Mouse (Mus musculus) monocyte, adult 5-6 weeks (primary cell): Measurements from ENCODE around the gene Pus10. TPM values are rescaled to one million over a fixed set of nuclear protein-coding genes. Genes with fewer than 3 reads are reported as not detected.
A peak's percentile ranks its signal among the peaks of the same experiment; 100 is the strongest.
"Not testable (repeated sequence)": the region's sequence is repeated elsewhere in the genome, so short reads cannot be mapped to it uniquely, and the experiment has no call there.

Source experiments
- ATAC-seq: fragments of 153-309, 156-312 bp; replicated peaks from 2 replicates; pipeline ENCODE4 v1.8.0; 2017; ENCODE audit warnings: mild to moderate bottlenecking; ENCODE audit not compliant: low TSS enrichment, insufficient number of reproducible peaks, severe bottlenecking, poor library complexity, low FRiP score
- total RNA-seq: library from RNA; stranded (forward); fragments of 200-1000, 200-491, 200-594 nt; gene quantifications from 3 replicates; pipeline ENCODE4 v1.2.3, GENCODE M21; 2017

Pus10 gene
- total RNA-seq, 1 experiment from 2014 or later: 31.1 TPM

DNA sequence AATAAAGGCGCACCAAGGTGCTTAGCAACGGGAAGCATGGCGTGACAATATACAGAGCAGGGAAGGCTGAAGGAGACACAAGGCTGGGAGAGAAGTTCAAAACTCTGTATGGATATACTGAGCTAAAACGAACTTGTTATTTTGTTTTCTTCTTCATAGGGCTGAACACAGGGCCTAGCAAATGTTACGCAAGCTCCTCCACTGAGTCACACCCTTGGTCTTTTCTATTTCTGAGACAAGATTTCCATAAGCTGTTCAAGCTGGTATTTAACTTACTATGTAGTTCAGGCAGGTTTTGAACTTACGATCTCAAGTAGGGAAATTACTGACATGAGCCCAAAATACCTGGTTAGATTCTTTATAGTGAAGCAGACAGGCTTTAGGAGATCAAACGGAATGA is 75.9 kb downstream of the Pus10 start:
- ATAC-seq: no peak

DNA sequence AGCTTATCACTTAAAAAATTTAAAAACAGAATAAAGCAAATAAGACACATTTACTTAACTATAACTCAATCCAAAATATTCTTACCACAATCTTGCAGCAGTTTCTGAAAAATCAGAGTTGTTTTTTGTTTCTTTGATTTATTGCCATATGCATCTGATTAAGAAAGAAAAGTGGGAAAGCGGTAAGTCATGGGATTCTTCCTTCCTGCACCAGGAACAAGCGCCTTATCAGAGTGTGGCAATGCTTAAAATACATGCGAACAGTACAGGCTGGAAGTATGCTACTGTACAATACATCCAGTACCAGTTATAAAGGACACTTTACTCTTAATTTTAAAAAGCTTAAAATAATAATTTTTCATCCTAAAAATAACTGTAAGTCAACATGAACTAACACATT is 78.9 kb downstream of the Pus10 start:
- ATAC-seq: no peak

DNA sequence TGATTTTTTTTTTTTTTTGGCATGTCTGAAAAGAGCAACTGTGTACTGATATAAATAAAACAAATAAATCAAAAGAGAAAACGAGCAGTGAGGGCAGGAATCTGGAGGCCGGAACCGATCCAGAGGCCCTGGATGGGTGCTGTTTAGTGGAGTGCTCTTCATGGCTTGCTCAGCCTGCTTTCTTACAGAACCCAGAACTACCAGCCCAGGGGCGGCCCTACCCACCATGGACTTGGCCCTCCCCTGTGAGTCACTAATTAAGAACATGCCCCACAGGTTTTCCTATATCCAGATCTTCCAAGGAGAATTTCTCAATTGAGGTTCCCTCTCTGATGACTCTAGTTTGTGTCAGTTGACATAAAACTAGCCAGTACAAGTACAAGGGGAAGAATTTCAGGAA is 80.6 kb downstream of the Pus10 start:
- no peak for ATAC-seq

DNA sequence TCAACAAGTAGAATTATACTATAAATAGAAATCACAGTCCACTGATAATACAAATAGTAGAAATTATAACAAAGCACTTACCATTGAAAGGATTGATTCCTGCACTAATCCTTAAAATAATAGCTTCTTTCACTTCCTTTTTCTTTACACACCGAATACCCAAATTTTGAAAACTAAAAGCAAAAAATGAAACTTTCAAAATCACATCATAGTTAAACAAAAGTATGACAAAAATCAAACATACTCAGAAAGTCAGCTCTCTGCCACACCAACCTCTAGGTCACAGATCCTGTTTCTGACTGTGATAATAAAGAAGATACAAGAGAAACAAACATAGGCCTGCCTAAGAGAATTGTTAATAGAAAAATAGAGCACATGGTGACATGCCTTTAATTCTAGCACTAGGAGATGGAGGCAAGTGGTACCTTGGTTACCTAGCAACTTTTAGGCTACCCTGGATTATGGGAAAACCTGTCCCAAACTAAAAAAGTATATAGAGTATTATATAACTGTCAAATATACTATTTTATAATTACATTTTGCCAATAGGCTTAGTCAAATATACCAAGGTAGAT is 87.7 kb downstream of the Pus10 start:
- no peak for ATAC-seq

DNA sequence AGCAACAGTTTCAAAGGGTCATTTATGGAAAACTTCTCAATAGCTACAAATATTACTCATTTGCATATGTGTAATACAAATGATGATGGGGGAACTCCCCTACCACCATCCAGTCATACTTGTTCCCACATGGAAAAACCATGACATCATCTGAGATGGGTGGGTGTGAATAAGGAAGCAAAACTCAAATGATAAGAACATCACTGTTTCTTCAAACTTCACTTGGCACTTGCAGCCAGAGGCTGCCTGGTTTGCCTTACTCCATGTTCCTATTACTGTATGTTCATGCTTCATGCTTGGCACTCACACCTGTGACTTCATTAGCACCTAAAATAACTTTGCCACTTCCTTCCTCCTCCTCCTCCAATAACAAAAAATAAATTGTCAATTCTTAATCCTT is 88.9 kb downstream of the Pus10 start:
- 0 out of 2 replicates have a peak, but pooled peaks have one; percentile 55 for ATAC-seq

DNA sequence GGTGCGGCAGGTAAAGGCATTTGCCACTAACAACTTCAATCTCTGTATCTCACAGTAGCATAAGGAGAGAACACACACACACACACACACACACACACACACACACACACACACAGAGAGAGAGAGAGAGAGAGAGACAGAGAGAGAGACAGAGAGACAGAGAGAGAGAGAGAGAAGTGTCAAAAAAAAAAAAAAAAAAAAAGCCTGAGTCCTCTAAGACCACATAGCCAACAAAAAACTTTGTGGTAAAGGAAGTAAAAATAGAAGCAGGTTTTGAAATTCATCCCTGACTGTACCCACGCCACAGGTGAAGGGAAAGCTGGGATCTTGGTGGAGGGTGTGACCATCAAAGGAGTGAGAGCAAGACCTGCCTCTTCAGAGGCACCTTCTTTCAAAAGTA is 92.7 kb downstream of the Pus10 start:
- ATAC-seq: no peak

DNA sequence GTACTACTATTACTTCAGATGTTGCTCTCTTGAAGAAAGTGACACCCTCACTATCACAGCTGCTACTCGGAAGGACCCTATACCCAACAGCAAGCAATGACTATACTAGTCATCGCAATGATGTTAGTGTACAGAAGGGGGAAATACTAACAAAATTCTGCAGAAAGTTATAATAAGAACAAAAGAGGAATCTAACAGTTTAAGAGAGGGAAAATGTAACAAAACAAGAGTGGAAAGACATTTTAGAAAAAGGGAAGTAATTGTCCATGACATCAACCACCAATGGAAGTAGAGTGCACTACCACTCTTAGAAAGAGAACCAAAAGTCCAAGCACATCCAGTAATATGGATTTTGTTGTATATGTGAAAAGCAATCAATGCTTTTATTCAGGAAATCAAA is 97.2 kb downstream of the Pus10 start:
- peak; percentile 70; the same call in 1 of the 2 replicates for ATAC-seq

DNA sequence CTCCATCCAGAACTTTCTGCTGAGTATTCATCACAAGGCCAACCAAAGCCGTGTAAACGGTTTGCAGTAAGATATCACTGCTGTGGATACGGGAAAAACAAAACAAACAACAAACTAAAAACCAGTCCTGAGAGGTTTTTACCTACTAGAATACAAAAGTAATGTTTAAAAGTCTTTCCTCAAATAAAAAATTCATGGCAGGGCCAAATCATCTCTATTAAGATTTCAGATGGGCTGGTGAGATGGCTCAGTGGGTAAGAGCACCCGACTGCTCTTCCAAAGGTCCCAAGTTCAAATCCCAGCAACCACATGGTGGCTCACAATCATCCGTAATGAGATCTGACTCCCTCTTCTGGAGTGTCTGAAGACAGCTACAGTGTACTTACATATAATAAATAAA is 101.9 kb downstream of the Pus10 start:
- not testable (repeated sequence) for ATAC-seq

DNA sequence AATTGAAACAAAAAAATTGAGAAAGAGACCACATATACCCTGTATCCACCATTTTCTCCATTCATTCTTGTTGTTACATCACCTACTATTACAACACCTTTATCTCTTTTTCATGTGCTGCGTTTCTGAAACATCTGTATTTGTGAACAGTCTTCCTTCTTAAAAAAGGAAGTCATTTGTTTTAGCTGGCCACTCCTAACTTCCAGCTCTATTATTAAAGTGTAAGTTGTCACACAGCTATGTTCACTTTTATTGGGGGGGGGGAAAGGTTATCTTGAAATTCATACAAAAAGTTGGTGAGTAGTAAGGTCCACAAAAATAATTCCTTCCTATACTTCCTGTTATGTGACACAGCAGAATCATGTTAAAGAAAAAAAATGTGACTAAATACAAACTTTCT is 102.5 kb downstream of the Pus10 start:
- no peak for ATAC-seq

DNA sequence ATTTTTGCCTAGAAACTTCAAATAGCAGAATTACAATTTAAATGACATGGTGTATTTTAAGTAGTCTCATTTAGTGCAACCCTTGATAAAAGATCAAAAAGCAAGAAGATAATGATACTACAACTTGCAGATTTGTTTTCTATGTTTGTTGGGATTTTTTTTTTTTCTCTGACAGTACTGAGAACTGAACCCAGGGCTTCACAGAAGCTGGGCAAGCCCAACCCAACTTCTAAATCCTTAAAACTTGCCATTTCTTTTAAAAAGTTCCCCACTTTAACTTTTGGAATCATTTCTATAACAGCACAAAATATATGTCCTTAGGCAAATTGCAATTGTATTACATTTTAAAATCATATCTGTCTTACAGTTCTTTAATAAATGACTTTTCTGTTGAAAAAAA is 103.6 kb downstream of the Pus10 start:
- no peak for ATAC-seq

DNA sequence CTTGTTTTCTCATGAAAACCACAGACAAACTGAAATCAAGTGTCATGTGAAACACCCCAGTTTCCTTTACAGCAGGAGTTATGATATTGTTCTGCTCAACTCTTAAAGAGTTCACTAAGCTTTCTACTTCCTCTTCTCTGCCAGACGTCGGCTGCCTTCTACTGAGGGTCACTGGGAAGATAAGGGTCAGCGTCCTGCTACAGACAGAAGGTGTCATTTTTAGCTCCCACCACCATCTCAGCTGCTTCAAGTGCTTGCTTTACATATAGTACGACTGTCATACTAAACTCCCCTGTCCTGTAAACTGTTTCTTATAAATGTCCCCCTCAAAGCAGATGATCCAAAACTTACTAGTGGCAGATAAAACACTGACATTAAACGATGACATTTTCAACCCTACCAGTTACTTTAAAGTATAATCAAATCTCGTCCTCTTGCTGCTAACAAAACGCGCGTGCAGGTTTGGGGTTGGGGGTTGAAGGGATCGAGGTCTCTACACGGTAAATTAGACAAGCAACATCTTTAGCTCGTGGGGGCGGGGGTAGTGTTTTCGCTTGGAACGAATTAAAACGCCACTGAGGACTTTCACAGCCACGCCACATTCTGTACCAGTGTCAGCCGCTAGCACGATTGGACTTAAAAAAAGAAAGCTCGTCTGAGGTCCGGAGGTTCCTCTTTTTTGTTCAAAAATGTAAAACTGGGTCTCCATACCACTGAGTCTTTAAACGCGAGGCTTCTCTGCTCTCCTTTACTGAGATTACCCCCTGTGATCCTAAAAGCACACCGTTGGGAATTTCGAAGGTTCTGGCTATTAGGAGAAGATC is 104.4 kb downstream of the Pus10 start:
- ATAC-seq: peak; percentile 40

DNA sequence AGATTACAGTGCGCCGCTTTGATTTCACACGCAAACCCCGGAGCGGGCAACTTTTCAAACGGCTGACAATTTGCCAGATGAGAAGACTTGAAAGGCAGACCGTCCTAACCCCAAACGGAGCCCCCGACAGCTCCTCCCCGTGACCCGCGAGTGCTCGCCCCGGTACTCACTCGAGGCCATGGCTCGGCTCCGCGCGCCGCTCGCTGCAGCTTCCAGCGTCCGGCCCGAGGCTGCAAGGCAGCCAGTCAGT is 105.0 kb downstream of the Pus10 start:
- no peak for ATAC-seq

DNA sequence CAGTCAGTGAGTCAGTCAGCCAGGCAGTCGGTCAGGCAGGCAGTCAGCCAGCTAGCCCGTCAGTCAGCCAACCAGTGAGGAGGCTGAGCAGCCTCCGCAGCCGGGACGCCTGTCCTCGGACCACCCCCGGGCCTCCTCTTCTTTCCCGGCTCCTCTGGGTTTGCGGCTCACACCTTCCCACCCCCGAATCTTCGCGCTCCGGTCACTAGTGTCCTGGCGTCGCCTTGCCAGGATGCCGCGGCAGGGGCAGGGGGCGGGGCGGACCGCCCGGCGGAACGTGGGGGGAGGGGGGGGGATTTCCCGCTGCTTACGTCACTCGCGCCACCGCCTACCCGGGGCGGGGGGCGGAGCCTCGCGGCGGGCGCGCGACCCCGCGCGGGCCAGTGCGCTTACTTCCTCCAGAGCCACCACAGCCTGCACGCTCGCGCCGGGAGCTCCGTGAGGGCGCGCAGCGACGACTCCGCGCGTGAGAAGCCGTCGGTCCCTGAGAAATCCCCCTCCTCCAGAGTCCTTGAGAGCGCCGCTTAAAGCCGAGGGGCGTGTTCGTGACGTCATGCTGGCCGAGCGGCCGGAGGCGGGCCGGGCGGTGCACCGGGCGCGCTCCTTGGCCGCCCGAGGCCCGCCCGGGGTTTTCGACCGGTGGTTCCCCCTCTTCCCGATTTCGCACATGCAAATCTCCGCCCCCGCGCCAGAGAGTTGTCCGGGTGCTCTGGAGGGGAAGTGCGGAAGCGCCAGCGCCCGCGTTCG is 105.5 kb downstream of the Pus10 start, which contains the start of gene Rel:
Rel (minus strand) TSS at position 211 of the 747 bp plus-strand sequence.
- ATAC-seq: peak; percentile 65

DNA sequence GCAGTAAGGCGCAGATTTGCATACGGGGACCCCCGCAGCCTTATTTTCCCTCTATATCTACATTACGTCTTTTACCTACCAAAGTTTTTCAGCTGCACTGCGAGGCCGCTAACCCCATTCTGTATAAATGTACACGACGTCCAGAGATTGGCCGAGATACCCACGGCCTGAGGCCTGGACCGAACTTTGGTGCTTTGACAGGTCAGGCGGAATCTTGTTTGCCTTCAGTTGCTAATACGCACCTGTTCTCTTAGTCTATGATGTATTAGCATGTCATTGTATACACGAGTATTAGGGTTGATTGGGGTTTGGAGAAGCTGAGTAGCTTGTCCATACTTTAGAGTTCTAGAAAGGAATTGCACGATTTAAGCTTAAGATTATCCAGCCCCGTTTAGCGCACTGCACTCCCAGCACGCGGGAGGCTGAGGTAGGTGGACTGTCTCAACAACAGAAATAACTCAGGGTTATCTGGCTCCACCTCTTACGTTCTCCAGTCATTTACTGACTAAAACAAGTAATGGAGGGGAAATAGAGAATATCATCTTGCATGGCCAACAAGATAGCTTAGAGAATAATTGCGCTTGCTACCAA is 106.1 kb downstream of the Pus10 start:
- ATAC-seq: 0 out of 2 replicates have a peak, but pooled peaks have one; percentile 5

DNA sequence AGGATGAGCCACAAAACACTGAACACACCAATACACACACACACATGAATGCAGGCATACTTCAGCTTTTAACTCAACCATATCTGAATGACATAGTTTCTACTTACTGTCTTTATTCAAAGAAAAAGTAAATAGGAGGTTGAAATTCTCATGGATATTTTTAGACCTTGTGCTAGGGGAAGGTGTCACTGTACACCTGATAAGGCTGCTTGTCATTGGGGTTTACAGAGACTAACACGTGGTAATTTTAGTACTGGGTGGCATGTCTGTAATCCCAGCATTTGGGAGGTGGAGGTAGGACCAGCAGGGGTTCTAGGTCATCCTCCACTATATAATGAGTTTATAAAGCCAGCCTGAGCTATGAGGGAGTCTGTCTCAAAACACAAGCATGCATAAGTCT is 107.0 kb downstream of the Pus10 start:
- no peak for ATAC-seq

DNA sequence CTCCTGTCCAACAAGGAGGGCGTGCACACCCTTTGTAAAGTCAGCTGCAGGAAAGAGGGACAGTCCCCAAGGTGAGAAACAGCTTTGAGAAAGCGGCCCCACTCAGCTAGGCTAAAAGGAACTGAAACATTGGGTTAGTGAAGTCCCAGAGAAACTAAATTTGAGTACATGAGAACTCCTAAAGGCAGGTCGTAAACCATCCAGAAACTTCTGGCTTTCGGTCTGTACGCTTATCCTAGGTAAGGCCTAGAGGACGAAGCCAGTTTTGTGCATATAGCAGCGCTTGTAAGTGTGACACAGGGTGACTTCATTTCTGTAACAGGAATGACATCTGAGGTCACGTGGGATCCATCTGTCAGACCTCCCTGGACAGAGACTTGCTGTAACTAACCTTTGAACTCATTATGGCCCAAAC is 113.3 kb downstream of the Pus10 start:
- no peak for ATAC-seq

DNA sequence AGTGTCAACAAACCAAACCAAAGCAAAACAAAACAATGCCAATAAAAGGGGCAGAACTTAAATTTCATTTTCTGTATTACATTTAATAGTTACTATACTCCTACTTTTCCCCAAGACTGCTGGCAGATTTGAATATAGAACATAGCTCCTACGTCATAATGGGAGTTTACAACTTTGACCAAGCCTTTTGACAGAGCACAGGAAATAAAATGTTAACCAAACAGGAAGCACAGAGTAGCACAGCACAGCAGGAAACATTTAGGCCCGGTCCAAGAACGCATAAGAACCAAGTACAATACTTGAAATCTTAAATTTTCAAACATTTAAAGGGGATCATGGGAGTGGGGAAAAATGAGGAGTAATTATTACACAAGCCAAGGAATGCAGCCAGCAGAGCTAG is 116.6 kb downstream of the Pus10 start:
- 0 out of 2 replicates have a peak, but pooled peaks have one; percentile 50 for ATAC-seq
